Mouse (Mus musculus) thymus, adult 2 months (tissue): ENCODE measurements at regions not wholly inside any gene's neighbourhood (a gene's known extent, or its start where the extent isn't known, plus 50 kb on each side); places are given as distances from the start of the nearest gene placed in this dataset.

ENCODE experiments used
- DNase-seq: peaks from one replicate; pipeline ENCODE4 v3.0.0; 2021
- H3K27ac ChIP-seq: fragments of 200-500 bp; 2 replicates; pipeline ENCODE4 v1.5.1; 2012; ENCODE audit warnings: low read length, control low read depth; ENCODE audit not compliant: control insufficient read depth, insufficient read depth
- H3K27me3 ChIP-seq: fragments of 200-500 bp; 2 replicates; pipeline ENCODE4 v1.6.1; 2012; ENCODE audit warnings: mild to moderate bottlenecking, low read length, moderate library complexity, mixed read lengths; ENCODE audit not compliant: control insufficient read depth, insufficient read depth
- H3K36me3 ChIP-seq: fragments of 200-500 bp; 2 replicates; pipeline ENCODE4 v1.6.1; 2012; ENCODE audit warnings: mild to moderate bottlenecking, low read length, moderate library complexity; ENCODE audit not compliant: control insufficient read depth, insufficient read depth
- H3K4me1 ChIP-seq: fragments of 200-500 bp; replicated peaks from 2 replicates; pipeline ENCODE4 v1.6.1; 2012; ENCODE audit warnings: low read length; ENCODE audit not compliant: control insufficient read depth, insufficient read depth
- H3K4me3 ChIP-seq: fragments of 200-500 bp; 2 replicates; pipeline ENCODE4 v1.5.1; 2012; ENCODE audit warnings: mild to moderate bottlenecking, low read length, control low read depth, moderate library complexity; ENCODE audit not compliant: control insufficient read depth, insufficient read depth
- CTCF ChIP-seq: fragments of 200-500 bp; IDR thresholded peaks from 2 replicates; pipeline ENCODE4 v1.5.1; 2012; ENCODE audit warnings: mild to moderate bottlenecking, control low read depth, low read length, moderate library complexity, borderline replicate concordance; ENCODE audit not compliant: control insufficient read depth, poor library complexity, insufficient read depth; ENCODE audit errors: extremely low read depth
- POLR2A ChIP-seq: fragments of 200-500 bp; IDR thresholded peaks from 2 replicates; pipeline ENCODE4 v1.6.1; 2012; ENCODE audit warnings: mild to moderate bottlenecking, low read length, control low read depth, moderate library complexity; ENCODE audit not compliant: control insufficient read depth, poor library complexity, insufficient read depth; ENCODE audit errors: extremely low read depth
- WGBS: fragments of 180-500 bp; shearing (Covaris S2); methylation state at CpG from one replicate; pipeline ENCODE4 v1.1.7; 2018; 5-methylcytosine and 5-hydroxymethylcytosine counted together

DNA sequence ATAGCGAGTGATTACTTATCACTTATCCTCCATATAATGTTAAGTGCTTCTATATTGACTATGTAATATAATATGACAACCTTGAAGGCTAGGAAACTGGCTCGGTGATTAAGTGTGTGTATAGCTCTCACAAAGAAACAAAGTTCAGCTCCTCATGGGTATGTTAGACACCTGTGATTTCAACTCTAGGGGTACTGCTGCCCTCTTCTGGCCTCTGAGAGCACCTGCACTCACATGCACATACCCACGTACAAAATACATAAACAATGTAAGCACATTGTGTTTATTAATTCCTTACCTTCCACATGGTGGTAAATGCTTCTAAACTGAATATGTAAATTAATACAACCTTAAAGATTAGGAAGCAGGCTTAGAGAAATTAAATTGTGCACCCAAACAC, 298.6 kb upstream of the Auts2 start:
- H3K27ac ChIP-seq = no peak overlapping the region
- TF ChIP-seq POLR2A (no peak), CTCF (no peak)
- no peaks in the 10 kb centered on the region for H3K36me3 ChIP-seq
- DNase-seq = no peak
- no peak overlapping the region for H3K4me3 ChIP-seq
- H3K27me3 ChIP-seq = no peaks in the 10 kb centered on the region
- 96% methylated on average over 3 of the region's 3 CpGs for WGBS
- no peaks in the 10 kb centered on the region for H3K4me1 ChIP-seq

DNA sequence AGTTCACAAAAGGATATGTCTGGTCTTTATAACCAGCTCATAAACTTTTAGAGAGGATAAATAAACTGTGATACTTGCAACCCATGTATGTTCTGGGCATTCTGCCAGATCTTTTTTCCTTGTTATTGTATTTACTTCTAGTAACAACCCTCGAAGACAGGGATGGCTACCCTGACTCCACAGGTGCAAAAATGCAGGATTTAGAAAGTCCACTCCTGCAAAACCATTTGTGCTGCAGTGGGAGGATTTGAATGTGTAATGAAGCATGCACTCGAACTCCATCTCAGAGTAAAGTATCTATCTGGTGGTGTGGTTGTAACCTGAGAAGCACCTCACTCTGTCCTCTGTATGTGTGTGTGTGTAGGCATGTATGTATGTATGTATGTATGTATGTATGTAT, 294.3 kb upstream of the Auts2 start:
- no peaks in the 10 kb centered on the region for H3K4me1 ChIP-seq
- WGBS = 59% methylated on average over 2 of the region's 2 CpGs
- H3K27me3 ChIP-seq = no peaks in the 10 kb centered on the region
- H3K27ac ChIP-seq = no peak overlapping the region
- no peak overlapping the region for H3K4me3 ChIP-seq
- TF ChIP-seq CTCF = no peak
- no peak for TF ChIP-seq POLR2A
- no peak for DNase-seq
- H3K36me3 ChIP-seq = no peaks in the 10 kb centered on the region

DNA sequence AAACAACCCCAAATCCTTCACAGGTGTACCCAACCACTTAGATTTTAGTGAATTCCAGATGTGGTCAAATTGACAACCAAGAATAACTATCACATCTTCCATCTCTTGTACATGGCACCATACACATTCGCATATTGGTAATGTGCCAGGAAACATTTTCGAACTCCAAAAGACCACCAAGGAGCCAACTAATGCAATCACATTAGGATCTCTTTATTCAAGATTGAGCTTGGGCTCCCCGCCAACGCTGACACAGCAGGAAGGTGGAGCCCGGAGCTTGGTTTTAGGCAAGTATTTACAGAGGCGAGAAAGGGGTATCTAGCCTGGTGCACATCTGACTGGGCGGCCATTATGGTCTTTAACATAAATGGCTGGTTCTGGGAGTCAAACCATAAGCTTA, 285.8 kb upstream of the Auts2 start:
- TF ChIP-seq POLR2A (no peak), CTCF (no peak)
- no peak overlapping the region for H3K4me3 ChIP-seq

DNA sequence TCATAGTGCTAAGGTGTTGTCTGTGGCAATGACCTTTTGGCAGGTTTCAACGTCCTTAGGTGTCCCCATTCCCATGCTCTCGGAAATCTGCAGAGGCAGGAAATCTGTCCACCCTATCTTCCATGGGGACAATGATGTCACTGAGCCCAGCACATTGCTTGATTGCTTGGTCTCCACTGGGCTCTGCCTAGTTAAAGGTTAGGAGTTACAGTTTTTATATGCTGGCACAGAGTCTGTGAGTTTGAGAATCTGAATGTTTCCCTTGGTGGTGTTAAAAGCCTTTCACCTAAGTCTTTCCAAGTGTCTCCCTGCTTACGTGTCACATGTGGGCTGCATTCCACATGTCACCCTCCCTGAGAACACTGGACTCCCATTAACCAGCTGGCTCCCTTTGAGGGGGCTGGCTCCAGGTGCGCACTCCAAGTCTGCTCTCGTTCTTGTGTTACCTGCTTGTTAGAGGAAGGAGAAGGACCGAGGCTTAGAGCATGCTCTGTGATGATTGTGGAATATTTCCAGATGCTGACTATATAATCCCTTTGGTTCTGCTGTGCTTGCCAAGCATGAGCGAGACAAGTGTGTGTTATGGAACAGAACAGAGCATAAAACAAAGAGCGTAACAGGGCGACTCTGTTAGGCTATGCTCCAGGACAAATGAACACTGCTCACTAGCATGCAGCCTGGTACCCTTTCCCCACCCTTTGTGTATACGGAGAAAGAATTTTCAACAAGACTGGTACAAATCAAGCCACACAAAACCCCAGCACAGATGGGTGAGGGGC, 284.6 kb upstream of the Auts2 start:
- no peaks in the 10 kb centered on the region for H3K27me3 ChIP-seq
- no peak overlapping the region for H3K4me3 ChIP-seq
- WGBS = 92% methylated on average over 10 of the region's 10 CpGs
- no peak overlapping the region for H3K27ac ChIP-seq
- H3K36me3 ChIP-seq = no peaks in the 10 kb centered on the region
- DNase-seq = no peak
- TF ChIP-seq POLR2A (no peak), CTCF (no peak)
- H3K4me1 ChIP-seq = no peaks in the 10 kb centered on the region

More for the DNA sequence above, 285.8 kb upstream of the Auts2 start:
- no peaks in the 10 kb centered on the region for H3K27me3 ChIP-seq
- no peak overlapping the region for H3K27ac ChIP-seq
- WGBS = 91% methylated on average over 7 of the region's 7 CpGs
- no peaks in the 10 kb centered on the region for H3K36me3 ChIP-seq
- DNase-seq = no peak
- no peaks in the 10 kb centered on the region for H3K4me1 ChIP-seq

DNA sequence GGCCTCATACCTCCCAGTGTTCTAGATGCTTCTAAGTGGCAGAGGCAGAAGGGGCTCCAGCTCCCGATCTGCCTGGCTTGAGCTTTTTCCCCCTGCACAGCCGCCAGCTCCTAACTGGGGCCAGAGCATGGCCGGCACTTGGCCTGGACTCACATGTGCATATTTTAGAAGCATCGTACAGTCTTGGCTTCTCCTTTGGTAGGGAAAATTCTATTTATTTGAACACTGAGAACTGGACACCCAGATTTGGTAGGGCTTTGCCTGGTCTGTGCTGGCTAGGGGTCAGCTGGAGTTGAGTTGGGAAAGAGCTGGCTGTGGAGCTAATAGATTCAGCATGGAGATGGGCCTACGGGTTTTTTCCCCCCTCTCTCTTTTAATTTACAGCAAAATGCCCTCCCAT, 282.9 kb upstream of the Auts2 start:
- no peaks in the 10 kb centered on the region for H3K36me3 ChIP-seq
- no peak overlapping the region for H3K4me3 ChIP-seq
- H3K4me1 ChIP-seq = no peaks in the 10 kb centered on the region
- no peak for DNase-seq
- WGBS = 91% methylated on average over 5 of the region's 5 CpGs
- H3K27ac ChIP-seq = no peak overlapping the region
- TF ChIP-seq POLR2A = no peak
- no peak for TF ChIP-seq CTCF
- no peaks in the 10 kb centered on the region for H3K27me3 ChIP-seq

DNA sequence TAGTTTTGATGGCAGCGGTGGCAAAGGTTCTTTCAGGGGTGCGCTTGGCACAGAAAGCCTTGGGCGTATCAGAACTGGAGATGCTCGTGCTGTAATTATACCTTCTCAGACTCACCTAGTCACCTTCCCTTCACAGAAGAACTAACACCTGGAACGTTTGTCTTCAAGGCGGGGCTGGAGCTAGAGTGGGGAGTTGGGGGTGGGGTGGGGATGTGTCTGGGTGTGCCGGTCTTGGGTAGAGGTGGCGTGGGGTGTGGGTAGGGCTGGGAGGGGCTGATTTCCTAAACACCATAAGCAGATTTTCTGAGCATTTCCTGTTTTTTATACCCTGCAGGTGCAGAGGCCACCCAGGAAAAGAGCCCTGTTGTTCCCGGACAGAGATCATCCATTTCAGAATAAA, 274.5 kb upstream of the Auts2 start:
- Histone ChIP-seq H3K4me3 (no peak overlapping the region), H3K36me3 (no peaks in the 10 kb centered on the region), H3K4me1 (no peaks in the 10 kb centered on the region), H3K27ac (no peak overlapping the region), H3K27me3 (no peaks in the 10 kb centered on the region)
- 89% methylated on average over 9 of the region's 9 CpGs for WGBS
- no peak for TF ChIP-seq POLR2A
- TF ChIP-seq CTCF = no peak
- DNase-seq = no peak
